15 mouse cellular contexts compared by ENCODE assay signal in the genomic region with DNA sequence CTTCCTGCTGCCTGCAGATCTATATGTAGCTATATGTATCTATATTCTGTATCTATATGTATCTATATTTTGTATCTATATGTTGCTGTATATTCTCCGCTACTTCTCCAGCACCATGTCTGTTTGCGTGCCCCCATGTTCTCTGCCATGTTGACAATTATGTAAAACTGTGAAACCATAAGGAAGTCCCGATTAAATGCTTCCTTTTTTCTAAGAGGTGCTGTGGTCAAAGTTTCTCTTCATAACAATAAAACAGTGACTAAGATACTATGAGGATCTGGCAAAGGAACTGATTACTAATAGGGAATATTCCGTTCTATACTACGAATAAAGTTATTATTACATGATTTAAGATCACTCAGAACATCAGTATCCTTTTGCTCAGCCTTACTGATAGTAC.
"Had no signal": no experiment of that assay in that cellular context is flagged by ENCODE, and none has a peak within 500 bp of the region (broad histone marks: within the 10 kb centered on the region; RNA-seq: fewer than 3 reads in every experiment).

No protein-coding gene starts in this region.

- DNase-seq: gastrocnemius, adult 2 months; gastrocnemius, postnatal 10 days; gastrocnemius, postnatal 25 days; heart, adult 11 months; heart, adult 2 months; heart, postnatal 14 days; heart, postnatal 36 days; kidney, adult 11 months; kidney, adult 2 months; kidney, adult 9 months; kidney, postnatal 25 days; kidney, postnatal 4 days; liver had no signal

- ATAC-seq: hindbrain, postnatal 0 days; intestine, embryonic 16.5 days had no signal
